Mouse (Mus musculus) small intestine, adult 2 months (tissue): Measurements from ENCODE around the gene Ndufs6.

Source experiments
- CTCF ChIP-seq: fragments of 200-500 bp; IDR thresholded peaks from 2 replicates; pipeline ENCODE4 v1.5.1; 2012; ENCODE audit warnings: low read depth, mild to moderate bottlenecking, control low read depth, inconsistent platforms, low read length, moderate library complexity, mixed read lengths; ENCODE audit not compliant: insufficient replicate concordance, insufficient read length; ENCODE audit errors: extremely low read depth
- POLR2A ChIP-seq: fragments of 200-500 bp; IDR thresholded peaks from 2 replicates; pipeline ENCODE4 v1.6.1; 2012; ENCODE audit warnings: low read depth, mild to moderate bottlenecking, control low read depth, inconsistent platforms, low read length, moderate library complexity

GRCm38 (mm10) chr13:73277361-73277760 is 51.0 kb downstream of the Ndufs6 start:
- TF ChIP-seq CTCF, result no peak
- no peak for TF ChIP-seq POLR2A
